Mouse (Mus musculus): Measurements from ENCODE around the gene Olfr653. TPM values are rescaled to one million over a fixed set of nuclear protein-coding genes. Genes with fewer than 3 reads are reported as not detected.
A peak's percentile ranks its signal among the peaks of the same experiment; 100 is the strongest.

Gene Olfr653
- polyA plus RNA-seq, 1 experiment = not detected

DNA sequence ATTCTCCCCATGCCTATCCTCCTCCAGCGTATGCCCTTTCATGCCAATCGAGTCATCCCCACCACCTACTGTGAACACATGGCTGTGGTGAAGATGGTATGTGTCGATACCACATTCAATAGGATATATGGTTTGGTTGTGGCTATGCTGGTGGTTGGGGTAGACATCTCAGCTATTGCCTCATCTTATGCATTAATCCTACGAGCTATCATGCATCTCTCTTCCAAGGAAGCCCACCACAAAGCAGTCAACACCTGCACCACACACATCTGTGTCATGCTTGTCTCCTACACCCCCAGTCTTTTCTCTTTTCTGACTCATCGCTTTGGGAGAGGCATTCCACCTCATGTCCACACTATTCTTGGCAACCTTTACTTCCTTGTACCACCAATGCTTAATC lies 11.2 kb downstream of the Olfr653 start:
- Histone ChIP-seq H3K27me3 (replicated peaks; ENCODE audit: control insufficient read depth, insufficient read depth, low read length) (no peaks in the 10 kb centered on the region), H3K4me1 (ENCODE audit: control insufficient read depth, insufficient read depth, low read length) (no peaks in the 10 kb centered on the region), H3K36me3 (ENCODE audit: control insufficient read depth, insufficient read depth, low read length) (no peaks in the 10 kb centered on the region), H3K27ac (ENCODE audit: insufficient read depth, low read depth, low read length) (no peak overlapping the region), H3K4me3 (ENCODE audit: insufficient read depth, low read depth, low read length) (no peak overlapping the region)
- TF ChIP-seq CTCF (conservative IDR thresholded peaks at IDR 0.05; ENCODE audit: insufficient read depth, insufficient read length, low read depth, low read length) = no peak
- TF ChIP-seq POLR2A (IDR thresholded peaks at IDR 0.05; ENCODE audit: low read depth, low read length) = no peak
- 82% methylated on average over 5 of the region's 5 CpGs for WGBS
- DNase-seq = no peak

DNA sequence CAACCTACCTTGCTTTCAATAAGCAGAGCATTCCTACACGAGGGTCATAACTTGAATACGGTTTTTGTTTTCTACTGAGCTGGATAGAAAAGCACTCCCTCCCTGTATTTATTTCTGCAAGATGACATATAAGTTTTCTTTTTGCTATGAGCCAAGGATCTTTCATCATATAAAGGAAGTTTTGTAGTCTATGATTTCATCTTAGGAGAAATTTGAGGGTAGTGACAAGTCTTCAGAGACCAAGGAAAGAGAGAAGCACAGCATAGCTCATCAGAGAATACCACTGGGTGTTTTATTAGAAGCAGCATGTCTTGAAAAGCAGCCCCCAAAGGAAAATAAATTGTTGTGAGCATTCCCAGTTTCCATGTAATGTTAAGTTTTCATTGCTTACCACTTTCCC lies 24.6 kb downstream of the Olfr653 start, which contains the start of gene Olfr655:
Olfr655 (minus strand) TSS at position 101 of the 400 bp plus-strand sequence.
- no peak for DNase-seq
- WGBS = 84% methylated on average over 2 of the region's 2 CpGs
- H3K36me3 ChIP-seq (ENCODE audit: control insufficient read depth, insufficient read depth, low read length) = no peaks in the 10 kb centered on the region
- no peak within 1 kb of the TSS for H3K4me3 ChIP-seq (ENCODE audit: insufficient read depth, low read depth, low read length)
- no peak within 1 kb of the TSS for H3K27ac ChIP-seq (ENCODE audit: insufficient read depth, low read depth, low read length)
- no peaks in the 10 kb centered on the region for H3K4me1 ChIP-seq (ENCODE audit: control insufficient read depth, insufficient read depth, low read length)
- no peaks in the 10 kb centered on the region for H3K27me3 ChIP-seq (replicated peaks; ENCODE audit: control insufficient read depth, insufficient read depth, low read length)
- TF ChIP-seq POLR2A (IDR thresholded peaks at IDR 0.05; ENCODE audit: low read depth, low read length) = no peak
- TF ChIP-seq CTCF (conservative IDR thresholded peaks at IDR 0.05; ENCODE audit: insufficient read depth, insufficient read length, low read depth, low read length) = no peak

DNA sequence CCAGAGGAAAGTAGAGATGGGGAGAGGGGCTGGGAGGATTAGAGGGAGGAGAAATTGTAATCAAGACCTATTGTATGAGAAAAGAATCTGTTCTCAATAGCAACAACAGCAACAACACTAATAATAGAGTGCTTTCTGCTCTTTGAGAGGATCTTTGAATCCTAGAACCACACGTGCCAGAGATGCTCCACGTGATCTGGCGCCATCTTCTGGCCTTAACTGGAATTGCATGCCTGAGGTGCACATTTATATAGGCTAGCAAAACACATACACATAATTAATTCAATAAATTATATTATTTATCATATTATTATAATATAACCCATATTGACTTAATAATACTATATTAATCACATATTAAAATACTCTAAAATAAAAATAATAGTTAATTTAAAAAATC lies 26.1 kb downstream of the Olfr653 start:
- H3K27me3 ChIP-seq (replicated peaks; ENCODE audit: control insufficient read depth, insufficient read depth, low read length) = no peaks in the 10 kb centered on the region
- TF ChIP-seq CTCF (conservative IDR thresholded peaks at IDR 0.05; ENCODE audit: insufficient read depth, insufficient read length, low read depth, low read length) (peak; percentile 83), POLR2A (IDR thresholded peaks at IDR 0.05; ENCODE audit: low read depth, low read length) (no peak)
- 6% methylated on average over 3 of the region's 3 CpGs for WGBS
- peak; percentile 41 for DNase-seq
- H3K36me3 ChIP-seq (ENCODE audit: control insufficient read depth, insufficient read depth, low read length) = no peaks in the 10 kb centered on the region
- no peak overlapping the region for H3K4me3 ChIP-seq (ENCODE audit: insufficient read depth, low read depth, low read length)
- no peak overlapping the region for H3K27ac ChIP-seq (ENCODE audit: insufficient read depth, low read depth, low read length)
- H3K4me1 ChIP-seq (ENCODE audit: control insufficient read depth, insufficient read depth, low read length) = no peaks in the 10 kb centered on the region

DNA sequence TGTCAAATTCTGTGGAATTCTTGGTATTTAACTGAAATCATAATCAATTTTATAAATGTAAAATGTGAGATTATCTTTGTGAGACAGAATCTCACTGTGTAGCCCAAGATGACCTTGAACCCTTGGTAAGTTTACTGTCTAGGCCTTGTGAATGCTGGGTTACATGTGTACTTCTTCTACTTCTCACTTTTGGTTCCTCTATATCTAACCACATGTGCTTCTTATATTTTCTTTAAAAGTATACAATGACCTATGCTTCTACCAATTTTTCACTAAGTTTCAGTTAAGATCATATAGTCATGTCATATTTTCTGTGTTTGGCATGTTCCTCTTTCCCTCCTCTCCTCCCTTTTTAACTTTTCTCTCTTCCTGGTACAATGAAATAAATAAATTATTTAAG lies 27.6 kb downstream of the Olfr653 start:
- H3K27me3 ChIP-seq (replicated peaks; ENCODE audit: control insufficient read depth, insufficient read depth, low read length) = no peaks in the 10 kb centered on the region
- DNase-seq = no peak
- no peaks in the 10 kb centered on the region for H3K4me1 ChIP-seq (ENCODE audit: control insufficient read depth, insufficient read depth, low read length)
- no peak overlapping the region for H3K4me3 ChIP-seq (ENCODE audit: insufficient read depth, low read depth, low read length)
- H3K36me3 ChIP-seq (ENCODE audit: control insufficient read depth, insufficient read depth, low read length) = no peaks in the 10 kb centered on the region
- TF ChIP-seq POLR2A (IDR thresholded peaks at IDR 0.05; ENCODE audit: low read depth, low read length) = no peak
- TF ChIP-seq CTCF (conservative IDR thresholded peaks at IDR 0.05; ENCODE audit: insufficient read depth, insufficient read length, low read depth, low read length) = no peak
- no peak overlapping the region for H3K27ac ChIP-seq (ENCODE audit: insufficient read depth, low read depth, low read length)

DNA sequence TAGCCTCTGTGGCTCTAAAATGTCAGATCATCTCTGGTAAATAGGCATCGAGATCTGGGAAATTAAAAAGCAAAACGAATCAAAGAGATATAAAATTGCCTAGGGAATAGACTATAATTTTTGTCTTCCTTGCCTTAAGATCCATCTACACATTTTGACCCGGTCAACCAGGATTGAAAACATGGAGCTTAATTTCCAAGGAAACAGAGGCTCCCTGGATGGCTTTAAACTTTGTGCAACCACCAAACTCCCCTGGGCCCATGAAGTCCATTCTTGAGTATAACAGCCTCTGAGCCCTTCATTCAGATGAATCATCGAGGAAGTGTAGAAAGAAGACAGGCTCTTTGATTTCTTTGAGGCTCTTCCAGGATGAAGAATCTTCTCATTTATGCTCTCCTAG lies 36.5 kb downstream of the Olfr653 start, which contains the start of gene Olfr656:
Olfr656 (plus strand) TSS at position 301 of the 400 bp plus-strand sequence.
- WGBS = 78% methylated on average over 4 of the region's 4 CpGs
- TF ChIP-seq POLR2A (IDR thresholded peaks at IDR 0.05; ENCODE audit: low read depth, low read length) = no peak
- no peak for TF ChIP-seq CTCF (conservative IDR thresholded peaks at IDR 0.05; ENCODE audit: insufficient read depth, insufficient read length, low read depth, low read length)

DNA sequence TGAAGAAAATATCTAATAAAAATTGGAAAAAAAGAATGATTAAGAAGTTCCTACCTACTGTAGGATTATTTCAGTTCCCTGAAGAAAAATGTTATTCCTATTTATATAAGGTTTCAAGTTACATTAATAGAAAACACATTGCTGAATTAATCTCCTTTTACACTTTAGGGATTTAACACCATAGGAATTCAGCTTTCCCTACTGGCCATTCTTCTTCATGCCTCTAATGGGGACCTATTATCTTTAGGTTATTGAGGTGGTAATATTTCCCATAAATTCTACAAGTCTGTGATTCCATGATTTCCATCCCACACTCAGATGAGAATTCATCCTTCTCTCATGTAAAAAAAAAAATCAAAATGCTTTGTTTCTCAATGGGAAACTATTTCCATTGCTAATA lies 47.4 kb downstream of the Olfr653 start, which contains the start of gene Olfr657:
Olfr657 (plus strand) TSS at position 301 of the 400 bp plus-strand sequence.
- no peak for TF ChIP-seq CTCF (conservative IDR thresholded peaks at IDR 0.05; ENCODE audit: insufficient read depth, insufficient read length, low read depth, low read length)
- no peak for TF ChIP-seq POLR2A (IDR thresholded peaks at IDR 0.05; ENCODE audit: low read depth, low read length)
- H3K4me3 ChIP-seq (ENCODE audit: insufficient read depth, low read depth, low read length) = no peak within 1 kb of the TSS
- no peaks in the 10 kb centered on the region for H3K36me3 ChIP-seq (ENCODE audit: control insufficient read depth, insufficient read depth, low read length)

More for the DNA sequence above, 36.5 kb downstream of the Olfr653 start, which contains the start of gene Olfr656:
- H3K27me3 ChIP-seq (replicated peaks; ENCODE audit: control insufficient read depth, insufficient read depth, low read length) = no peaks in the 10 kb centered on the region
- no peak for DNase-seq
- no peak within 1 kb of the TSS for H3K4me3 ChIP-seq (ENCODE audit: insufficient read depth, low read depth, low read length)
- no peak within 1 kb of the TSS for H3K27ac ChIP-seq (ENCODE audit: insufficient read depth, low read depth, low read length)
- H3K36me3 ChIP-seq (ENCODE audit: control insufficient read depth, insufficient read depth, low read length) = no peaks in the 10 kb centered on the region
- H3K4me1 ChIP-seq (ENCODE audit: control insufficient read depth, insufficient read depth, low read length) = no peaks in the 10 kb centered on the region

More for the DNA sequence above, 47.4 kb downstream of the Olfr653 start, which contains the start of gene Olfr657:
- Histone ChIP-seq H3K4me1 (ENCODE audit: control insufficient read depth, insufficient read depth, low read length) (no peaks in the 10 kb centered on the region), H3K27me3 (replicated peaks; ENCODE audit: control insufficient read depth, insufficient read depth, low read length) (no peaks in the 10 kb centered on the region), H3K27ac (ENCODE audit: insufficient read depth, low read depth, low read length) (no peak within 1 kb of the TSS)
- DNase-seq = no peak

Other genes with a start within 250 kb of the Olfr653 start
- gene Trim34b, start 247.8 kb upstream of the Olfr653 start, polyA plus RNA-seq (2012; rRNA removed) = 2.3 TPM in 2 replicates
- gene Trim12c, start 224.0 kb upstream of the Olfr653 start, polyA plus RNA-seq (2012; rRNA removed) = 2.4 and 3.4 TPM in 2 replicates
- gene Trim30b, start 207.4 kb upstream of the Olfr653 start, polyA plus RNA-seq (2012; rRNA removed) = 0.03 and 0.25 TPM in 2 replicates
- 0.09 TPM in 1 of 2 replicates, not detected in the other for gene Trim30c, start 176.5 kb upstream of the Olfr653 start, polyA plus RNA-seq (2012; rRNA removed)
- 2.1 and 4.6 TPM in 2 replicates for gene Trim30a, start 112.1 kb upstream of the Olfr653 start, polyA plus RNA-seq (2012; rRNA removed)
- gene Trim30d, start 69.5 kb upstream of the Olfr653 start, polyA plus RNA-seq (2012; rRNA removed) = 0.39 and 0.92 TPM in 2 replicates
- gene Olfr651, start 27.2 kb upstream of the Olfr653 start, polyA plus RNA-seq (2012; rRNA removed) = not detected in 2 replicates
- not detected in 2 replicates for gene Olfr652, start 16.4 kb upstream of the Olfr653 start, polyA plus RNA-seq (2012; rRNA removed)
- not detected in 2 replicates for gene Olfr654, start 9.7 kb downstream of the Olfr653 start, polyA plus RNA-seq (2012; rRNA removed)
- not detected in 2 replicates for gene Olfr655, start 24.5 kb downstream of the Olfr653 start, polyA plus RNA-seq (2012; rRNA removed)
- not detected in 2 replicates for gene Olfr656, start 36.6 kb downstream of the Olfr653 start, polyA plus RNA-seq (2012; rRNA removed)
- gene Olfr657, start 47.5 kb downstream of the Olfr653 start, polyA plus RNA-seq (2012; rRNA removed) = not detected in 2 replicates
- gene Olfr658, start 70.0 kb downstream of the Olfr653 start, polyA plus RNA-seq (2012; rRNA removed) = not detected in 2 replicates
- not detected in 2 replicates for gene Olfr659, start 89.4 kb downstream of the Olfr653 start, polyA plus RNA-seq (2012; rRNA removed)
- gene Olfr661, start 109.2 kb downstream of the Olfr653 start, polyA plus RNA-seq (2012; rRNA removed) = not detected in 2 replicates
- not detected in 2 replicates for gene Usp17le, start 200.2 kb downstream of the Olfr653 start, polyA plus RNA-seq (2012; rRNA removed)